ENCODE assay signal across 8 mouse cellular contexts in the genomic region with DNA sequence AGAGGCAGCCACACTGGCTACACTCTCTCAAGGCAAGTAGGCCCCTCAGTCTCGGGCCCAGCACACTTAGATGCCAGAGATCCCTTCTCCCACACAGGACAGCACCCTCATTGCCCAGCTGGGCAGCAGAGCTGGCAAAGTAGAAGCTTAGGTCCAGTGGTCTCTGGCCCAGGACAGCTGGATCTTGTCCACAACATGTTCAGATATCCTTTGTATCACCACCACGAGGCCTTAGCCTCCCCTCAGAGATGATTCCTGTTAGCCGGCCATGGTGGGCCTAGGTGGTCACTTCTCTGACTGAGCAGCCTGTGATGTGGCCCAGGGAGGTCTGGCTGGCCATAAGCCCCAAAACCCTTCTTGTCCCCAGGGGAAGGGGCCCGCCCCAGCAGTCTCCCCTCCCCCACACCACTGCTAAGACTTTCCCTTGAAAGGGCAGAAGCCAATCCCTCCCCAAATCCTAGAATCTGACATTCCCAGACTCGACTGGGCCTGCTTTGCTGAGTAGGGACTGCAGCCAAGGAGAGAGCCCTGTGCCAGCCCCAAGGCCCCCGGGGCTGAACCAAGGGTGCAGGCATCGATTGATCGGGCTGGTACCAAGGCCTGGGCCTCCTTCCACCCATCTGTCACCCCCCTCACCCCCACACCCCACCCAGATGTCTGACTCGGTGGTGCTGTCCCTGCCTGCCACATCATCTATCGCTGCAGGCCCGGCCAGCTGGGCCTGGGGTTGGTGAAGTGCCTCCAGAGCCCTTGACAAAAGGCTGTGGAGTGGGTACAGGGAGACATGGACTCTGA. TPM values are rescaled to one million over a fixed set of nuclear protein-coding genes. Genes with fewer than 3 reads are reported as not detected.
A peak's percentile ranks its signal among the peaks of the same experiment; 100 is the strongest.
DNase-seq lines count a peak whose midpoint lies in the region; ATAC-seq lines count a peak whose summit lies in the region.

No protein-coding gene starts in this region.

- peak overlapping the region; percentile 92 for H3K4me2 ChIP-seq in kidney, embryonic 16.5 days (replicated peaks; ENCODE audit: low read depth, low read length)
- peak overlapping the region; percentile 95 for H3K4me2 ChIP-seq in heart, embryonic 15.5 days
- no peak overlapping the region for H3K4me2 ChIP-seq in midbrain, embryonic 16.5 days (ENCODE audit: low read length)

- peak overlapping the region; percentile 9 for H3K4me3 ChIP-seq in kidney, embryonic 16.5 days (ENCODE audit: low read length)
- peak overlapping the region; percentile 69 for H3K4me3 ChIP-seq in heart, embryonic 15.5 days
- H3K4me3 ChIP-seq in midbrain, embryonic 16.5 days (ENCODE audit: low read depth, low read length), result no peak overlapping the region

- H3K27ac ChIP-seq in kidney, embryonic 16.5 days (ENCODE audit: low read length), result peak overlapping the region; percentile 81
- peak overlapping the region; percentile 69 for H3K27ac ChIP-seq in heart, embryonic 15.5 days
- H3K27ac ChIP-seq in midbrain, embryonic 16.5 days (ENCODE audit: low read length), result no peak overlapping the region

- no peak for DNase-seq in kidney, adult 8-10 months
- peak; percentile 31 to 44 for DNase-seq in cerebellum, postnatal 14 days
- DNase-seq in T-cell, adult 2 months (ENCODE audit: low spot score), result no peak
- DNase-seq in right cerebral cortex, postnatal 14 days, result no peak

- H3K4me1 ChIP-seq in kidney, embryonic 16.5 days (ENCODE audit: insufficient read depth, low read length), result peaks cover 53% of the 10 kb centered on the region
- peaks cover 37% of the 10 kb centered on the region for H3K4me1 ChIP-seq in heart, embryonic 15.5 days (replicated peaks)
- H3K4me1 ChIP-seq in midbrain, embryonic 16.5 days (ENCODE audit: control insufficient read depth, insufficient read depth, low read length), result peaks cover 9% of the 10 kb centered on the region

- H3K9me3 ChIP-seq in kidney, embryonic 16.5 days (ENCODE audit: low read length), result no peaks in the 10 kb centered on the region
- no peaks in the 10 kb centered on the region for H3K9me3 ChIP-seq in heart, embryonic 15.5 days (replicated peaks)
- H3K9me3 ChIP-seq in midbrain, embryonic 16.5 days (replicated peaks; ENCODE audit: control insufficient read depth, low read length, poor library complexity, severe bottlenecking), result no peaks in the 10 kb centered on the region

- no peak for ATAC-seq in kidney, embryonic 16.5 days (ENCODE audit: low FRiP score, low TSS enrichment)
- no peak for ATAC-seq in heart, embryonic 15.5 days (replicated peaks; ENCODE audit: insufficient number of reproducible peaks, insufficient read depth, low FRiP score, low read depth)
- ATAC-seq in midbrain, embryonic 16.5 days, result no peak
- ATAC-seq in inflammation-experienced regulatory T-cells, adult 6 months, result no peak

- peak overlapping the region; percentile 55 for H3K9ac ChIP-seq in kidney, embryonic 16.5 days (replicated peaks; ENCODE audit: low read length)
- H3K9ac ChIP-seq in heart, embryonic 15.5 days, result peak overlapping the region; percentile 34
- peak overlapping the region; percentile 14; the same call in 1 of the 2 replicates for H3K9ac ChIP-seq in midbrain, embryonic 16.5 days (ENCODE audit: low read depth, low read length)

- H3K27me3 ChIP-seq in kidney, embryonic 16.5 days (ENCODE audit: insufficient read depth, low read length), result 0 out of 2 replicates have a peak, but pooled peaks cover 5% of the 10 kb centered on the region
- H3K27me3 ChIP-seq in heart, embryonic 15.5 days, result peaks cover 12% of the 10 kb centered on the region; the same call in 1 of the 2 replicates
- H3K27me3 ChIP-seq in midbrain, embryonic 16.5 days (ENCODE audit: control insufficient read depth, insufficient read depth, low read depth, low read length), result no peaks in the 10 kb centered on the region

- H3K36me3 ChIP-seq in kidney, embryonic 16.5 days (ENCODE audit: insufficient read depth, low read length), result no peaks in the 10 kb centered on the region
- no peaks in the 10 kb centered on the region for H3K36me3 ChIP-seq in heart, embryonic 15.5 days
- no peaks in the 10 kb centered on the region for H3K36me3 ChIP-seq in midbrain, embryonic 16.5 days (ENCODE audit: control insufficient read depth, insufficient read depth, low read length)

- 26% methylated on average over 11 of the region's 11 CpGs for WGBS in kidney, embryonic 16.5 days
- 55% methylated on average over 11 of the region's 11 CpGs for WGBS in heart, embryonic 15.5 days
- 35% methylated on average over 11 of the region's 11 CpGs for WGBS in midbrain, embryonic 16.5 days

RNA-seq across cellular contexts. Expression of gene Ppp1r14a, which starts 1.8 kb away (rescaled TPM):
- polyA plus RNA-seq in kidney, embryonic 16.5 days (2015; fragmentation: Nextera tagmentation; extraction: Ambion mirVana), result 19.6 and 25.1 TPM in 2 replicates
- polyA plus RNA-seq in heart, embryonic 15.5 days (2015; fragmentation: Nextera tagmentation; extraction: Ambion mirVana), result 17.0 and 20.8 TPM in 2 replicates
- 2.5 and 2.7 TPM in 2 replicates for polyA plus RNA-seq in midbrain, embryonic 16.5 days (2015; fragmentation: Nextera tagmentation; extraction: Ambion mirVana)
- not detected for polyA plus RNA-seq in inflammation-experienced regulatory T-cells, adult 6 months (2017; shearing (Covaris generic))

RNA-seq across cellular contexts. Expression of gene Spint2, which starts 9.2 kb away (rescaled TPM):
- polyA plus RNA-seq in kidney, embryonic 16.5 days (2015; fragmentation: Nextera tagmentation; extraction: Ambion mirVana), result 270 and 295 TPM in 2 replicates
- polyA plus RNA-seq in heart, embryonic 15.5 days (2015; fragmentation: Nextera tagmentation; extraction: Ambion mirVana), result 77.9 and 125 TPM in 2 replicates
- polyA plus RNA-seq in midbrain, embryonic 16.5 days (2015; fragmentation: Nextera tagmentation; extraction: Ambion mirVana), result 81.2 and 89.7 TPM in 2 replicates
- 10 to 100 TPM; 58.9 to 90.9 (median 63.6) TPM for polyA plus RNA-seq in inflammation-experienced regulatory T-cells, adult 6 months (2017; shearing (Covaris generic))

RNA-seq across cellular contexts. Expression of gene Dpf1, which starts 12.9 kb away (rescaled TPM):
- polyA plus RNA-seq in kidney, embryonic 16.5 days (2015; fragmentation: Nextera tagmentation; extraction: Ambion mirVana), result 3.0 and 3.5 TPM in 2 replicates
- 2.6 and 3.9 TPM in 2 replicates for polyA plus RNA-seq in heart, embryonic 15.5 days (2015; fragmentation: Nextera tagmentation; extraction: Ambion mirVana)
- 223 and 226 TPM in 2 replicates for polyA plus RNA-seq in midbrain, embryonic 16.5 days (2015; fragmentation: Nextera tagmentation; extraction: Ambion mirVana)
- polyA plus RNA-seq in inflammation-experienced regulatory T-cells, adult 6 months (2017; shearing (Covaris generic)), result 1 to 10 TPM in 1 of 3 experiments, under 1 TPM in 1, not detected in 1; 0.13 to 1.2 TPM

RNA-seq across cellular contexts. Expression of gene 2200002D01Rik, which starts 42.6 kb away (rescaled TPM):
- 7.5 and 8.5 TPM in 2 replicates for polyA plus RNA-seq in kidney, embryonic 16.5 days (2015; fragmentation: Nextera tagmentation; extraction: Ambion mirVana)
- 6.3 and 7.1 TPM in 2 replicates for polyA plus RNA-seq in heart, embryonic 15.5 days (2015; fragmentation: Nextera tagmentation; extraction: Ambion mirVana)
- polyA plus RNA-seq in midbrain, embryonic 16.5 days (2015; fragmentation: Nextera tagmentation; extraction: Ambion mirVana), result 0.46 and 1.5 TPM in 2 replicates
- polyA plus RNA-seq in inflammation-experienced regulatory T-cells, adult 6 months (2017; shearing (Covaris generic)), result 1 to 10 TPM in 2 of 3 experiments, under 1 TPM in 1; 0.91 to 1.9 (median 1.7) TPM

RNA-seq across cellular contexts. Expression of gene Yif1b, which starts 52.8 kb away (rescaled TPM):
- polyA plus RNA-seq in kidney, embryonic 16.5 days (2015; fragmentation: Nextera tagmentation; extraction: Ambion mirVana), result 134 and 143 TPM in 2 replicates
- 98.2 and 107 TPM in 2 replicates for polyA plus RNA-seq in heart, embryonic 15.5 days (2015; fragmentation: Nextera tagmentation; extraction: Ambion mirVana)
- polyA plus RNA-seq in midbrain, embryonic 16.5 days (2015; fragmentation: Nextera tagmentation; extraction: Ambion mirVana), result 95.7 and 109 TPM in 2 replicates
- polyA plus RNA-seq in inflammation-experienced regulatory T-cells, adult 6 months (2017; shearing (Covaris generic)), result 10 to 100 TPM; 56.3 to 68.5 (median 57.1) TPM

Comparison
In these comparisons a context has a peak if more than half of its experiments do, and no peak if none do; other contexts are left out.
1. DNase-seq: peak in cerebellum, postnatal 14 days (2 of 2); none in kidney, adult 8-10 months (0 of 2), T-cell, adult 2 months (single experiment) and right cerebral cortex, postnatal 14 days (single experiment).
2. RNA of gene Dpf1, which starts 12.9 kb away (polyA plus RNA-seq): 223 to 226 TPM in midbrain, embryonic 16.5 days; 3.0 to 3.5 TPM in kidney, embryonic 16.5 days, 2.6 to 3.9 TPM in heart, embryonic 15.5 days and 0.13 to 1.2 TPM in inflammation-experienced regulatory T-cells, adult 6 months; every median in the first group is over 10 times any median in the second.
3. Peak in every context shown above with its lines, with median percentiles within 50 percentile points of each other: H3K9ac ChIP-seq.